Mouse (Mus musculus) hindbrain, postnatal 0 days (tissue): ENCODE measurements at regions not wholly inside any gene's neighbourhood (a gene's known extent, or its start where the extent isn't known, plus 50 kb on each side); places are given as distances from the start of the nearest gene placed in this dataset.

Experiments
- ATAC-seq: fragments of 200-750 bp; cut with Nextera tagmentation; 2 replicates; pipeline ENCODE4 v1.8.0; 2017; ENCODE audit warnings: mild to moderate bottlenecking, moderate TSS enrichment, moderate library complexity
- DNase-seq: peaks from one replicate; pipeline ENCODE4 v3.0.0-alpha.2; 2015; ENCODE audit warnings: low spot score
- H3K27ac ChIP-seq: fragments of 300-500 bp; sonication (generic); 2 replicates; pipeline ENCODE4 v1.5.1; 2014; ENCODE audit warnings: mild to moderate bottlenecking
- H3K27me3 ChIP-seq: fragments of 300-500 bp; sonication (generic); 2 replicates; pipeline ENCODE4 v1.6.1; 2014; ENCODE audit warnings: low read length, mixed read lengths; ENCODE audit not compliant: insufficient read depth
- H3K36me3 ChIP-seq: fragments of 300-500 bp; sonication (generic); 2 replicates; pipeline ENCODE4 v1.6.1; 2014; ENCODE audit warnings: low read length, mixed read lengths; ENCODE audit not compliant: insufficient read depth
- H3K4me1 ChIP-seq: fragments of 300-500 bp; sonication (generic); 2 replicates; pipeline ENCODE4 v1.6.1; 2014; ENCODE audit warnings: antibody characterized with exemption, low read length, mixed read lengths; ENCODE audit not compliant: insufficient read depth
- H3K4me2 ChIP-seq: fragments of 300-500 bp; sonication (generic); 2 replicates; pipeline ENCODE4 v1.6.1; 2014; ENCODE audit warnings: low read depth, mild to moderate bottlenecking, low read length, moderate library complexity, mixed read lengths
- H3K4me3 ChIP-seq: fragments of 300-500 bp; sonication (generic); 2 replicates; pipeline ENCODE4 v1.5.1; 2014; ENCODE audit warnings: low read length
- H3K9ac ChIP-seq: fragments of 300-500 bp; sonication (generic); replicated peaks from 2 replicates; pipeline ENCODE4 v1.6.1; 2014; ENCODE audit warnings: mild to moderate bottlenecking, low read length, moderate library complexity, mixed read lengths
- H3K9me3 ChIP-seq: fragments of 300-500 bp; sonication (generic); 2 replicates; pipeline ENCODE4 v1.6.1; 2016; ENCODE audit warnings: low read length, mixed read lengths
- CTCF ChIP-seq: IDR thresholded peaks from 2 replicates; pipeline ENCODE4 v1.5.1; 2016; ENCODE audit warnings: antibody characterized with exemption, control low read depth, low read depth
- WGBS: fragments of 180-500 bp; shearing (Covaris S2); extraction: QIAGEN DNeasy Blood & Tissue Kit; methylation state at CpG from one replicate; pipeline ENCODE4 v1.1.7; 2014; 5-methylcytosine and 5-hydroxymethylcytosine counted together

DNA sequence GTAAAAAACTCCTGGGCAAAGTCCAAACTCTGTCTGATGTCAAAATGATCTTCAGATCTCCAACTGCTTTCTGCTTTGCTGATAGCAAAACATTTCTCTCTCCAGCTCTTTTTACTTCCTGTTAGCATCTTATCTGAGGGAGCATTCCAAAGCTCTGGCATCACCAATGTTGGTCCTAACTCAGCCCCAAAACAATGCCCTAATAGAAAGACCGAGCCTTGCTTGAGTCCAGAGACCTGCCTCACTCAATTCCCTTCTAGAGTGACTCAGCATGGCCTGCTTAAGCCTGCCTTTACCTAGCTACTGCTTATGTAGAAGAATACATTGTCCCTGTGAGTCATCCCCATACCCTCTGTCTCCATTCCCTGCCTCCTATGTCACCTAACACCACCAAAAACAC lies 1721.6 kb downstream of the Grik2 start:
- H3K4me1 ChIP-seq: no peaks in the 10 kb centered on the region
- no peak overlapping the region for H3K4me3 ChIP-seq
- H3K9ac ChIP-seq: no peak overlapping the region
- H3K27me3 ChIP-seq: no peaks in the 10 kb centered on the region
- H3K36me3 ChIP-seq: no peaks in the 10 kb centered on the region
- DNase-seq (no peak), ATAC-seq (no peak)
- no peak overlapping the region for H3K27ac ChIP-seq
- TF ChIP-seq CTCF: no peak
- H3K4me2 ChIP-seq: no peak overlapping the region
- no peaks in the 10 kb centered on the region for H3K9me3 ChIP-seq
- 72% methylated on average over 1 of the region's 1 CpGs for WGBS

DNA sequence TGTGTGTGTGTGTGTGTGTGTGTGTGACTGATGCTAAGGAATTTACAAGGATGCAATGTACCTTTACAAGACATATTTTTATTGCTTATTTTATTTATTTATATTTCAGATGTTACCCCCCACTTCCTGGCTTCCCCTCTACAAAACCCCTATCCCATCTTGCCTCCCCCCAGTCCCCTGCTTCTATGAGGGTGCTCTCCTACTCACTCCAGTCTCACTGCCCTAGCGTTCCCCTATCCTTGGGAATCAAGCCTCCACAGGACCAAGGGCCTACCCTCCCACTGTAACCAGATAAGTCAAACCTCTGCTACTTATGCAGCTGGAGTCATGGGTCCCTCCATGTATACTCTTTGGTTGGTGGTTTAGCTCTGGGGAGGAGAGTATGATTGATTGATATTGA lies 1761.3 kb downstream of the Grik2 start:
- H3K9ac ChIP-seq: no peak overlapping the region
- no peaks in the 10 kb centered on the region for H3K4me1 ChIP-seq
- no peak overlapping the region for H3K4me2 ChIP-seq
- no peaks in the 10 kb centered on the region for H3K9me3 ChIP-seq
- ATAC-seq (no peak), DNase-seq (no peak)
- TF ChIP-seq CTCF: no peak
- 77% methylated on average over 1 of the region's 1 CpGs for WGBS
- H3K4me3 ChIP-seq: no peak overlapping the region
- H3K36me3 ChIP-seq: no peaks in the 10 kb centered on the region
- H3K27me3 ChIP-seq: no peaks in the 10 kb centered on the region
- H3K27ac ChIP-seq: no peak overlapping the region

DNA sequence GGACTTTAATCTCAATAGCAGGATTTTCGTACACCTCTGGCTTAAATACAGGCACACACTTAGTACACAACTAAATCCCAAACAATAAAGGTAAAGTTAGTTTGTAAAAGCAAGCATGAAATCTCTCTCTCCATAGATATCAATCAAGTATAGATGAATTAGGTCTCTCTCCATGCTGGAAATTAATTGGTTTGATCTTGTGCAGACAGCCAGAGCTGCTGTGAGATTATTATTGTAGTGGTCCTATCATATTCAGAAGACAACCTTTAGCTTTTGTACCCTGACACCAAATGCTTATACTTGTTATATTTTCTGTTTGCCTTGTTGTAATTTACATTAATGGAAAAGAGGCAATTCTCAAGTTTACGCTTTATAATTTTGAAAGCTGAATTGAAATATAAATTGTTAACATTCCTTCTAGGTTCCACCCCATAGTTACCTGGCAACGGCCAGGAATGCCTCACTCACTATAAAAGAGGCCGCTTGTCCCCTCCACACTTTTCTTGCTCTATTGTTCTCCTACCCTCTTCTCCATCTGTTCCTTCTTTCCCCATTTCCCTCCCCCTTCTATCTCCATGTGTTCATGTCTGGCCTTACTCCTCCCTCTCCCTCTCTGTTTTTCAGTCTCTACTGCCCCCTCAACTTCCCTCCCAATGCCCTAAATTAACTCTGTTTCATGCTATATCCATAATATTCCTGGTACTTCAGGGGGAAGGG lies 1797.1 kb downstream of the Grik2 start:
- Histone ChIP-seq H3K9me3 (no peaks in the 10 kb centered on the region), H3K4me1 (no peaks in the 10 kb centered on the region), H3K4me3 (no peak overlapping the region), H3K4me2 (no peak overlapping the region), H3K27ac (no peak overlapping the region), H3K36me3 (no peaks in the 10 kb centered on the region), H3K9ac (no peak overlapping the region), H3K27me3 (no peaks in the 10 kb centered on the region)
- ATAC-seq (no peak), DNase-seq (no peak)
- 27% methylated on average over 4 of the region's 4 CpGs for WGBS
- no peak for TF ChIP-seq CTCF

DNA sequence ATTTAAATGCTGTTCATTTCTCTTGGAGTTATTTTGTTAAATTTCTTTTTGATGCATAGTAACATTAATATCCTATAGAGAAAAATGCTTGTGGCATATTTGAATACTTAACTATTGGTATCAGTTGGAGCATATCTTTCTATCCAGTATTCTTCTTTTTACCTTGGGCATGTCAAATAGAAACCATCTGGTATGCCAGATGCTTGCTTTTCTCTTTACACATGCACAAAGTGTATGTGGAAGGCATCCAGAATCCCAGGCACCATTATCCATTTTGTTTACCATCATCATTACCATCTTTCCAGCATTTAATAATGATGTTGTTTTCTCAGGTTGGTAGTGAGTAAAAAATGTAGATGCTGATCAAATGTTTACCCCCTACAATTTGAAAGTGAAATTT lies 1809.5 kb downstream of the Grik2 start:
- H3K9me3 ChIP-seq: no peaks in the 10 kb centered on the region
- H3K4me1 ChIP-seq: no peaks in the 10 kb centered on the region
- H3K4me3 ChIP-seq: no peak overlapping the region
- no peaks in the 10 kb centered on the region for H3K36me3 ChIP-seq
- DNase-seq (peak; percentile 35), ATAC-seq (no peak)
- no peak for TF ChIP-seq CTCF
- H3K27ac ChIP-seq: no peak overlapping the region
- H3K4me2 ChIP-seq: no peak overlapping the region
- H3K9ac ChIP-seq: no peak overlapping the region
- H3K27me3 ChIP-seq: no peaks in the 10 kb centered on the region
